Mouse (Mus musculus): ENCODE measurements at regions not wholly inside any gene's neighbourhood (a gene's known extent, or its start where the extent isn't known, plus 50 kb on each side); places are given as distances from the start of the nearest gene placed in this dataset.

- no peak for TF ChIP-seq EP300 (IDR thresholded peaks at IDR 0.05; ENCODE audit: low read depth in 1 of 2, low read length in 2 of 2)
- no peak for TF ChIP-seq POLR2A (IDR thresholded peaks at IDR 0.05; ENCODE audit: control insufficient read depth in 1 of 2, insufficient read depth in 1 of 2, low read depth in 1 of 2, low read length in 2 of 2, poor library complexity in 1 of 2)
- no peak for TF ChIP-seq USF1 (IDR thresholded peaks at IDR 0.05; ENCODE audit: low read depth, low read length)
- no peak for TF ChIP-seq E2F4 (IDR thresholded peaks at IDR 0.05; ENCODE audit: borderline replicate concordance, low read depth, low read length)
- no peak for TF ChIP-seq ZKSCAN1 (IDR thresholded peaks at IDR 0.05; ENCODE audit: low read depth, low read length)
- TF ChIP-seq MXI1 (IDR thresholded peaks at IDR 0.05; ENCODE audit: low read depth, low read length), result no peak
- TF ChIP-seq CTCF (IDR thresholded peaks at IDR 0.05 in 2 of 3, conservative IDR thresholded peaks at IDR 0.05 in 1 of 3; ENCODE audit: control insufficient read depth in 1 of 3, insufficient read depth in 1 of 3, low read depth in 2 of 3, low read length in 3 of 3, poor library complexity in 1 of 3, severe bottlenecking in 1 of 3), result no peak
- no peak for TF ChIP-seq USF2 (IDR thresholded peaks at IDR 0.05; ENCODE audit: borderline replicate concordance in 1 of 2, insufficient read depth in 1 of 2, low read depth in 1 of 2, low read length in 2 of 2)
- no peak for TF ChIP-seq MEF2A (IDR thresholded peaks at IDR 0.05; ENCODE audit: extremely low read depth, insufficient replicate concordance, low read depth, low read length, poor library complexity, severe bottlenecking)
Measured at GRCm38 (mm10) chr1:146960448-146960847, 465.9 kb downstream of the Brinp3 start.

All from MEL (cell line).